Mouse (Mus musculus): ENCODE measurements around the gene H2-T24. TPM values are rescaled to one million over a fixed set of nuclear protein-coding genes. Genes with fewer than 3 reads are reported as not detected.

H2-T24 gene
- total and polyA plus RNA-seq, 3 experiments: 14.1 to 25.9 TPM; not detected in 1

DNA sequence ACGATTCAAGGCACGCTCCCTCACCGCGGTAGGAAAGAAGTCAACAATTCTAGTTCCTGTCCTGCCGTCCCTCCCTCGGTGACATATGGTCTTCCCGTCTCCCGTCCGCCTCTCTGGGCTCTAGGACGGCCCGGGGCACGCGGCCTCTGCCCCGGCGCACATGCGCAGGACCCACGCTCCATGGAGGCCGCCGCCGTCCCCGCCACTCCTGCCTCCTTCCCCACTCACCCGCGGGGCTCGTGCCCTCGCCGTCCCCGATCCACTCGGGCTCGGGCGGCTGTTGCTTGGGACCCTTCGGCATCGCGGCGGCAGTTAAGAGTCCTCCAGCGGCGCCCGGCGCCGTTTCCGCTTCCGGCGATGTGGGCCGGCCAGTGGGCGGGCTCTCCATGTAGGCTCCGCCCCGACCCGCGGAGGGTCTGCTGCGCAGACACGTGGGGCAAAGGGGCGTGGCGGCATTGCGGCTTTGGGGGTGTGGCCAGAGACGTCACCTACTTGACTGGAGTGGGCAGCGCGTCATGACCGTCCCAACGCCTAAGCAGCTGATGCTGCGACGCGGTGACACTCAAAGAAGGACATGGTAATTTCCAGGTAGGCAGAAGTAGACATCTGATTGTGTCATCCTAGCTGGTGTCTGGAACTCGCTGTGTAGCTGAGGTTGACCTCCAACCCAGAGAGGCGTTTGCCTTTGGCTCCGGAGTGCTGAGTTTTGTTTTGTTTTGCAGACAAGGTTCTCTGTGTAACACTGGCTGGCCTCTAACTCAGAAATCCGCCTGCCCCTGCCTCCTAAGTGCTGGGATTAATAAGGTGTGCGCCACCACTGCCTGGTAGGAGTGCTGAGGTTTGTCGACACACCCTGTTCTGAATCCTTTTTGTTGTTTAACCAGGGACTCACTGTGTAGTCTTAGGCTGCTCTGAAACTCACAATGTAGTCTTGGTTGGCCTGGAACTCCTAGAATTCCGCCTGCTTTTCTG, 50.7 kb downstream of the H2-T24 start, which contains the start of gene Abcf1:
TSS of gene Abcf1 (minus strand) at position 344 of the 972 bp plus-strand sequence.
- Histone ChIP-seq H3K79me2 (ENCODE audit: control insufficient read depth, insufficient read depth, low read length, poor library complexity) (peaks cover 39% of the 10 kb centered on the region), H3K36me3 (ENCODE audit: control insufficient read depth in 1 of 2, insufficient read depth in 2 of 2, low read length in 2 of 2) (peaks cover 15 to 33% of the 10 kb centered on the region in 2 experiments), H3K27me3 (ENCODE audit: control insufficient read depth in 1 of 2, insufficient read depth in 2 of 2, low read length in 2 of 2) (no peaks in the 10 kb centered on the region), H3K27ac (ENCODE audit: control insufficient read depth, low read depth, low read length) (peak within 1 kb of the TSS; percentile 55), H3K4me3 (ENCODE audit: control insufficient read depth in 1 of 2, insufficient read depth in 1 of 2, low read depth in 2 of 2, low read length in 2 of 2) (peak within 1 kb of the TSS; percentile 75 to 89), H3K9me3 (replicated peaks; ENCODE audit: insufficient read depth, low read length) (no peaks in the 10 kb centered on the region), H3K4me1 (ENCODE audit: control insufficient read depth in 1 of 2, insufficient read depth in 2 of 2, low read length in 2 of 2) (peaks cover 0 to 26% of the 10 kb centered on the region in 2 experiments; a peak in 3 of 4 replicates), H3K9ac (ENCODE audit: control insufficient read depth, low read depth, low read length, poor library complexity, severe bottlenecking) (peak within 1 kb of the TSS; percentile 92)
- TF ChIP-seq MAX (IDR thresholded peaks at IDR 0.05; ENCODE audit: low read length) (peak; percentile 91), POLR2AphosphoS2 (IDR thresholded peaks at IDR 0.05; ENCODE audit: low read length) (peak; percentile 85; the same call in 1 of the 2 replicates), UBTF (IDR thresholded peaks at IDR 0.05; ENCODE audit: borderline replicate concordance, insufficient read depth, low read depth, low read length) (0 out of 2 replicates have a peak, but pooled peaks have one; percentile 49), POLR2AphosphoS5 (IDR thresholded peaks at IDR 0.05; ENCODE audit: borderline replicate concordance, low read depth, low read length) (no peak), POLR2A (IDR thresholded peaks at IDR 0.05; ENCODE audit: control insufficient read depth in 1 of 2, insufficient read depth in 1 of 2, low read depth in 1 of 2, low read length in 2 of 2, poor library complexity in 1 of 2) (peak; percentile 95 to 96), MXI1 (IDR thresholded peaks at IDR 0.05; ENCODE audit: low read depth, low read length) (peak; percentile 93), JUND (IDR thresholded peaks at IDR 0.05; ENCODE audit: low read depth, low read length) (no peak), USF2 (IDR thresholded peaks at IDR 0.05; ENCODE audit: borderline replicate concordance in 1 of 2, insufficient read depth in 1 of 2, low read depth in 1 of 2, low read length in 2 of 2) (peak in 1 of 2 experiments; percentile 57; a peak in 2 of 4 replicates), SIN3A (IDR thresholded peaks at IDR 0.05; ENCODE audit: low read length) (peak; percentile 96), RCOR1 (IDR thresholded peaks at IDR 0.05; ENCODE audit: low read depth, low read length) (no peak), ZNF384 (IDR thresholded peaks at IDR 0.05; ENCODE audit: low read depth, low read length) (no peak), NRF1 (IDR thresholded peaks at IDR 0.05; ENCODE audit: insufficient read depth, low read depth, low read length, poor library complexity, severe bottlenecking) (peak; percentile 72), NELFE (IDR thresholded peaks at IDR 0.05; ENCODE audit: low read depth, low read length) (peak; percentile 96), HCFC1 (IDR thresholded peaks at IDR 0.05; ENCODE audit: low read depth, low read length) (peak; percentile 82), ZMIZ1 (IDR thresholded peaks at IDR 0.05; ENCODE audit: low read depth, low read length) (peak; percentile 88), CHD2 (IDR thresholded peaks at IDR 0.05; ENCODE audit: low read length) (no peak), GABPA (IDR thresholded peaks at IDR 0.05; ENCODE audit: low read depth, low read length) (no peak), MYC (IDR thresholded peaks at IDR 0.05; ENCODE audit: low read depth, low read length) (peak; percentile 72), E2F4 (IDR thresholded peaks at IDR 0.05; ENCODE audit: borderline replicate concordance, low read depth, low read length) (no peak), ETS1 (IDR thresholded peaks at IDR 0.05; ENCODE audit: low read depth, low read length) (peak; percentile 87), TBP (IDR thresholded peaks at IDR 0.05; ENCODE audit: low read depth, low read length) (0 out of 2 replicates have a peak, but pooled peaks have one; percentile 39), RAD21 (IDR thresholded peaks at IDR 0.05; ENCODE audit: low read depth, low read length) (no peak), ELF1 (IDR thresholded peaks at IDR 0.05; ENCODE audit: low read depth, low read length) (peak; percentile 84), EP300 (IDR thresholded peaks at IDR 0.05; ENCODE audit: low read depth in 1 of 2, low read length in 2 of 2) (0 out of 4 replicates have a peak, but pooled peaks of 1 of the 2 experiments have one; percentile 9), USF1 (IDR thresholded peaks at IDR 0.05; ENCODE audit: low read depth, low read length) (peak; percentile 93)
- DNase-seq (ENCODE audit: low read depth, low spot score): peak; percentile 98

Data from MEL (cell line).